Mouse (Mus musculus): ENCODE results near the gene Mgea5.

The Mgea5 gene

DNA sequence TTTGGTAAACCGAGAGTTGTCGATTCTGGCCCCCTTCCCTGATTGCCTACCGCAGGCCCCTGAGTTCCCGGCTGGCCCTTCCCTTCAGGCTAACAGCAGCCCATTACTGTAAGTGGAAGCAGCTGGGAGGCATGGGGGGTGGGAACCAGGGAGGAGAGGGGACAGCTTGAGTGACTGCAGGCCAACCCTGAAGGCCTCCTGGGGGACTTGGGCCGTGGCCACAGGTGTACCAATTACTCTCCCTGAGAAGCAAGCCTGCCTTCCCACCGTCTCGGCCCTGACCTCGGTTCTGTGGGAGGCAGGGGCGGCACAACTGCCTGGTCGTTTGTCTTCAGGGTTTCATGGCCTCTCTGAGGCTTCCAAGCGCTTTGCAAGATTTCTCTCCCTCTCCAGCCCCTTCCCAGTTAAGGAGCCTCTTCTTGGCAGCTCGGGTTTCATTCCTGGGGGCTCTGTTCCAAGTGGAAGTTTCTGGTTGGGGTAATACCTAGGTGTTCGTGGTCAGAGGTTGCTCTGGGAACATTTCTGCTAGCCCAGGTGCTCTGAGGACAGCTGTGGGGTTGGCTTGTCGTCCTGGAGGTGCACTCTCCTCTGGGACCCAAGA, 57.9 kb downstream of the Mgea5 start:
- no peak for DNase-seq

GRCm38 (mm10) chr19:45722188-45722587, 61.4 kb downstream of the Mgea5 start:
- DNase-seq: no peak

DNA sequence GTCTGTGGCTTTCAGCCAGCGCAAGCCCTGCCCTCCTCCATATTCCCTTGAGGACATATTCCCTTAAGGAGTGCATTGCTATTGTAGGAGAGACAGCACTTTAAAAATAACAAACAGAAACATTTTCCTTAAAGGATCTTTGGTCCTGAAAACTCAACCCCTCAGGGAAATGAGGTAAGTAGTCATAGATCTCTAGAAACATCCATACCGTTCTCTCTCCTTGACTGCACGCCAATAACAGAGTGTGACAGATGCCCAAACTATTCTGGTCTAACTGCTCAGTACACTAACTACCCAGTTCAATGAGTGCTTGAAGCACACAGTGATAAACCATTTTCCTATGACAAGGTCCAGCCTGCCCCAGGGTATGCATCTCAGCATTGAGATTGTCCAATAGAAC, 65.4 kb downstream of the Mgea5 start:
- DNase-seq: no peak

DNA sequence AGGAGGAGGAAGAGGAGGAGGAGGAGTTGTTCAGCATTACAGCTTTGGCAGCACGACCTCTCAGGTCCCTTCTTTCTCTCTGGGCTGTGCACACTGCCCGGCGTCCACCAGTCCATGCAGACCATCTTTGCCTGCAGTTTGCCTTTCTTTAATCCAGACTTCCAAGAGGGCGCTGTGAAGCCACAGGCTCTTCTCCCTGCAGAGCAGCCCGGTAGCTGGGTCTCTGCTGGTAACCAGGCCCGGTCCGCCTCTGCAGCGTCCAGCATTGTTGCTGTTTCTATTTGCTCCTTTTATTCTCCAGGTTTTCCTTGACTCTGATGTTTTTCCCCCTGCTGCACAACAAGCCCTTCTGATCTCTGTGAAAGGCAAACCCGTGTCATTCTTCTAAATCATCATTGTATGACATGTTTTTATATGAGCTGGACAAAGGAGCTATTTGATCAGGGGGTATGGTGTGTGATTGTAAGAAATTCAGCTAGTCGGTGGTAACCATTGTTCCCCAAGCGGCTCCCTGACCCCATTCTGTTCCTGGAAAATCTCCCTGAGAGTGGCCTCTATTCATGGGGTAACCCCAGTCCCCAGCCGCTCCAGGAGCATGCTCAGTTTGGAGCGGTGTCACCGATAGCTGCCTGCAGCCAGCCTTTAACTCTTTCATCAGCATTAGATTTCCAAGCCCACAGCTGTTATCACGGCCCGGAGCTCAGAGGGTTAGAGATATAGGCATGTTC, 66.0 kb downstream of the Mgea5 start:
- DNase-seq: peak; percentile 93

DNA sequence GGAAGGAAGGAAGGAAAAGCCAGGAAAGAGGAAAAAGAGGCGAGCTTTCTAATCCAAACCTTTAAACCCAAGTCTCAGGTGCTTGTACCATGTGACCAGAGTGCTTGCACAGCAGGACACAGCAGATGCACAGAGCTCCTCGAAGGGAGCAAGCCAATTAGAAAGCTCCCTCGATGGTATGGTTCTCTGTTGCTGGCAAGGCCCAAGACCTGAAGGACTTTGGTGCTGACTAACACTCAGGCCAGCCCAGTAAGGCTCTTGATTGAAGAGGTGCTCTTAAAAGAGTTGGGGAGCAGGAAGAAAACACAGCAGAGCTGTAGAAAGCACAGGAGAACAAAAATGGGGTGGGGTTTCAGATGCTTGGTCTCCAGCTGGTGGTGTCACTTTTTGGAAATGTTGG, 74.9 kb downstream of the Mgea5 start:
- DNase-seq: no peak
